Mouse (Mus musculus): Measurements from ENCODE around the gene Aprt. TPM values are rescaled to one million over a fixed set of nuclear protein-coding genes. Genes with fewer than 3 reads are reported as not detected.

Gene Aprt
- polyA plus RNA-seq, 1 experiment from 2014 or later, result 262 TPM

GRCm38 (mm10) chr8:122596031-122596430 lies 19.3 kb upstream of the Aprt start:
- H3K27me3 ChIP-seq (ENCODE audit: control insufficient read depth, insufficient read depth, low read length), result peaks cover 3% of the 10 kb centered on the region; the same call in 1 of the 2 replicates
- no peak overlapping the region for H3K9ac ChIP-seq (ENCODE audit: low read depth, low read length)
- no peak for ATAC-seq (replicated peaks; ENCODE audit: insufficient number of reproducible peaks, low FRiP score, low TSS enrichment)
- no peak overlapping the region for H3K4me3 ChIP-seq (ENCODE audit: low read depth, low read length)
- H3K9me3 ChIP-seq (replicated peaks; ENCODE audit: control insufficient read depth, low read length), result no peaks in the 10 kb centered on the region
- WGBS (ENCODE audit: insufficient replicate concordance), result 52% methylated on average over 4 of the region's 4 CpGs
- no peaks in the 10 kb centered on the region; the same call in 1 of the 2 replicates for H3K36me3 ChIP-seq (ENCODE audit: control insufficient read depth, insufficient read depth, low read length)
- no peak overlapping the region for H3K4me2 ChIP-seq
- H3K27ac ChIP-seq (ENCODE audit: low read depth, low read length), result no peak overlapping the region
- H3K4me1 ChIP-seq (ENCODE audit: control insufficient read depth, insufficient read depth, low read length), result peaks cover 9% of the 10 kb centered on the region

GRCm38 (mm10) chr8:122593783-122594507 lies 17.2 kb upstream of the Aprt start:
- WGBS (ENCODE audit: insufficient replicate concordance), result 59% methylated on average over 19 of the region's 19 CpGs
- H3K9ac ChIP-seq (ENCODE audit: low read depth, low read length), result no peak overlapping the region
- no peaks in the 10 kb centered on the region; the same call in 1 of the 2 replicates for H3K36me3 ChIP-seq (ENCODE audit: control insufficient read depth, insufficient read depth, low read length)
- no peak overlapping the region for H3K27ac ChIP-seq (ENCODE audit: low read depth, low read length)
- peaks cover 9% of the 10 kb centered on the region for H3K4me1 ChIP-seq (ENCODE audit: control insufficient read depth, insufficient read depth, low read length)
- ATAC-seq (replicated peaks; ENCODE audit: insufficient number of reproducible peaks, low FRiP score, low TSS enrichment), result no peak
- no peak overlapping the region for H3K4me2 ChIP-seq
- no peaks in the 10 kb centered on the region for H3K9me3 ChIP-seq (replicated peaks; ENCODE audit: control insufficient read depth, low read length)
- no peak overlapping the region for H3K4me3 ChIP-seq (ENCODE audit: low read depth, low read length)
- H3K27me3 ChIP-seq (ENCODE audit: control insufficient read depth, insufficient read depth, low read length), result peaks cover 3% of the 10 kb centered on the region; the same call in 1 of the 2 replicates

- Histone ChIP-seq H3K4me2 (no peak overlapping the region), H3K27ac (ENCODE audit: low read depth, low read length) (no peak overlapping the region), H3K4me1 (ENCODE audit: control insufficient read depth, insufficient read depth, low read length) (peaks cover 9% of the 10 kb centered on the region), H3K9me3 (replicated peaks; ENCODE audit: control insufficient read depth, low read length) (no peaks in the 10 kb centered on the region), H3K4me3 (ENCODE audit: low read depth, low read length) (no peak overlapping the region), H3K9ac (ENCODE audit: low read depth, low read length) (no peak overlapping the region), H3K36me3 (ENCODE audit: control insufficient read depth, insufficient read depth, low read length) (no peaks in the 10 kb centered on the region; the same call in 1 of the 2 replicates), H3K27me3 (ENCODE audit: control insufficient read depth, insufficient read depth, low read length) (peaks cover 3% of the 10 kb centered on the region; the same call in 1 of the 2 replicates)
- ATAC-seq (replicated peaks; ENCODE audit: insufficient number of reproducible peaks, low FRiP score, low TSS enrichment), result no peak
- 47% methylated on average over 12 of the region's 12 CpGs for WGBS (ENCODE audit: insufficient replicate concordance)
Measured at GRCm38 (mm10) chr8:122593240-122593639, 16.5 kb upstream of the Aprt start.

- no peak for ATAC-seq (replicated peaks; ENCODE audit: insufficient number of reproducible peaks, low FRiP score, low TSS enrichment)
- no peaks in the 10 kb centered on the region for H3K27me3 ChIP-seq (ENCODE audit: control insufficient read depth, insufficient read depth, low read length)
- no peaks in the 10 kb centered on the region for H3K9me3 ChIP-seq (replicated peaks; ENCODE audit: control insufficient read depth, low read length)
- WGBS (ENCODE audit: insufficient replicate concordance), result 82% methylated on average over 10 of the region's 10 CpGs
- no peak overlapping the region for H3K4me2 ChIP-seq
- no peak overlapping the region for H3K4me3 ChIP-seq (ENCODE audit: low read depth, low read length)
- H3K4me1 ChIP-seq (ENCODE audit: control insufficient read depth, insufficient read depth, low read length), result 0 out of 2 replicates have a peak, but pooled peaks cover 2% of the 10 kb centered on the region
- H3K36me3 ChIP-seq (ENCODE audit: control insufficient read depth, insufficient read depth, low read length), result no peaks in the 10 kb centered on the region
- H3K27ac ChIP-seq (ENCODE audit: low read depth, low read length), result no peak overlapping the region
- H3K9ac ChIP-seq (ENCODE audit: low read depth, low read length), result no peak overlapping the region
Measured at GRCm38 (mm10) chr8:122586749-122587148, 10.0 kb upstream of the Aprt start.

GRCm38 (mm10) chr8:122586171-122586570 lies 9.5 kb upstream of the Aprt start:
- Histone ChIP-seq H3K4me2 (no peak overlapping the region), H3K27ac (ENCODE audit: low read depth, low read length) (no peak overlapping the region), H3K4me3 (ENCODE audit: low read depth, low read length) (no peak overlapping the region), H3K9me3 (replicated peaks; ENCODE audit: control insufficient read depth, low read length) (no peaks in the 10 kb centered on the region), H3K9ac (ENCODE audit: low read depth, low read length) (no peak overlapping the region), H3K4me1 (ENCODE audit: control insufficient read depth, insufficient read depth, low read length) (0 out of 2 replicates have a peak, but pooled peaks cover 2% of the 10 kb centered on the region), H3K36me3 (ENCODE audit: control insufficient read depth, insufficient read depth, low read length) (no peaks in the 10 kb centered on the region), H3K27me3 (ENCODE audit: control insufficient read depth, insufficient read depth, low read length) (no peaks in the 10 kb centered on the region)
- no peak for ATAC-seq (replicated peaks; ENCODE audit: insufficient number of reproducible peaks, low FRiP score, low TSS enrichment)
- WGBS (ENCODE audit: insufficient replicate concordance), result 72% methylated on average over 7 of the region's 7 CpGs

GRCm38 (mm10) chr8:122585411-122585891 lies 8.7 kb upstream of the Aprt start:
- no peak overlapping the region for H3K9ac ChIP-seq (ENCODE audit: low read depth, low read length)
- H3K27me3 ChIP-seq (ENCODE audit: control insufficient read depth, insufficient read depth, low read length), result no peaks in the 10 kb centered on the region
- 49% methylated on average over 14 of the region's 14 CpGs for WGBS (ENCODE audit: insufficient replicate concordance)

GRCm38 (mm10) chr8:122584981-122585380 lies 8.3 kb upstream of the Aprt start:
- H3K4me1 ChIP-seq (ENCODE audit: control insufficient read depth, insufficient read depth, low read length), result peaks cover 2% of the 10 kb centered on the region; the same call in 1 of the 2 replicates
- no peaks in the 10 kb centered on the region for H3K27me3 ChIP-seq (ENCODE audit: control insufficient read depth, insufficient read depth, low read length)
- no peaks in the 10 kb centered on the region for H3K36me3 ChIP-seq (ENCODE audit: control insufficient read depth, insufficient read depth, low read length)
- no peak overlapping the region for H3K4me3 ChIP-seq (ENCODE audit: low read depth, low read length)
- no peak overlapping the region for H3K9ac ChIP-seq (ENCODE audit: low read depth, low read length)
- H3K4me2 ChIP-seq, result no peak overlapping the region
- 67% methylated on average over 9 of the region's 9 CpGs for WGBS (ENCODE audit: insufficient replicate concordance)
- no peak for ATAC-seq (replicated peaks; ENCODE audit: insufficient number of reproducible peaks, low FRiP score, low TSS enrichment)
- H3K9me3 ChIP-seq (replicated peaks; ENCODE audit: control insufficient read depth, low read length), result no peaks in the 10 kb centered on the region
- H3K27ac ChIP-seq (ENCODE audit: low read depth, low read length), result no peak overlapping the region

More at GRCm38 (mm10) chr8:122585411-122585891, 8.7 kb upstream of the Aprt start:
- no peaks in the 10 kb centered on the region for H3K9me3 ChIP-seq (replicated peaks; ENCODE audit: control insufficient read depth, low read length)
- H3K36me3 ChIP-seq (ENCODE audit: control insufficient read depth, insufficient read depth, low read length), result no peaks in the 10 kb centered on the region
- no peak overlapping the region for H3K4me3 ChIP-seq (ENCODE audit: low read depth, low read length)
- no peak overlapping the region for H3K27ac ChIP-seq (ENCODE audit: low read depth, low read length)
- no peak overlapping the region for H3K4me2 ChIP-seq
- 0 out of 2 replicates have a peak, but pooled peaks cover 2% of the 10 kb centered on the region for H3K4me1 ChIP-seq (ENCODE audit: control insufficient read depth, insufficient read depth, low read length)
- no peak for ATAC-seq (replicated peaks; ENCODE audit: insufficient number of reproducible peaks, low FRiP score, low TSS enrichment)

- Histone ChIP-seq H3K9me3 (replicated peaks; ENCODE audit: control insufficient read depth, low read length) (no peaks in the 10 kb centered on the region), H3K4me2 (no peak overlapping the region), H3K9ac (ENCODE audit: low read depth, low read length) (no peak overlapping the region), H3K4me1 (ENCODE audit: control insufficient read depth, insufficient read depth, low read length) (peaks cover 15% of the 10 kb centered on the region), H3K27me3 (ENCODE audit: control insufficient read depth, insufficient read depth, low read length) (no peaks in the 10 kb centered on the region), H3K36me3 (ENCODE audit: control insufficient read depth, insufficient read depth, low read length) (no peaks in the 10 kb centered on the region), H3K4me3 (ENCODE audit: low read depth, low read length) (no peak overlapping the region), H3K27ac (ENCODE audit: low read depth, low read length) (no peak overlapping the region)
- ATAC-seq (replicated peaks; ENCODE audit: insufficient number of reproducible peaks, low FRiP score, low TSS enrichment), result no peak
- 47% methylated on average over 15 of the region's 15 CpGs for WGBS (ENCODE audit: insufficient replicate concordance)
Measured at GRCm38 (mm10) chr8:122580926-122581325, 4.2 kb upstream of the Aprt start.
